Mouse (Mus musculus): ENCODE results near the gene Rsph9.

Gene Rsph9

GRCm38 (mm10) chr17:46081042-46081441 lies 63.0 kb downstream of the Rsph9 start:
- peaks cover 6% of the 10 kb centered on the region for H3K9me3 ChIP-seq (ENCODE audit: low read length)
- H3K4me1 ChIP-seq (replicated peaks; ENCODE audit: low read depth, low read length): peaks cover 57% of the 10 kb centered on the region
- TF ChIP-seq CTCF (conservative IDR thresholded peaks at IDR 0.05; ENCODE audit: low read length) (no peak), NANOG (IDR thresholded peaks at IDR 0.05; ENCODE audit: borderline replicate concordance, low read length) (no peak), POU5F1 (IDR thresholded peaks at IDR 0.05; ENCODE audit: borderline replicate concordance, low read length) (no peak)
- no peaks in the 10 kb centered on the region for H3K36me3 ChIP-seq (ENCODE audit: insufficient read depth, low read length)
- peak overlapping the region; percentile 41 for H3K4me3 ChIP-seq (replicated peaks; ENCODE audit: low read length)
- H3K27me3 ChIP-seq (ENCODE audit: insufficient read depth, low read length): peaks cover 7% of the 10 kb centered on the region; the same call in 1 of the 2 replicates

DNA sequence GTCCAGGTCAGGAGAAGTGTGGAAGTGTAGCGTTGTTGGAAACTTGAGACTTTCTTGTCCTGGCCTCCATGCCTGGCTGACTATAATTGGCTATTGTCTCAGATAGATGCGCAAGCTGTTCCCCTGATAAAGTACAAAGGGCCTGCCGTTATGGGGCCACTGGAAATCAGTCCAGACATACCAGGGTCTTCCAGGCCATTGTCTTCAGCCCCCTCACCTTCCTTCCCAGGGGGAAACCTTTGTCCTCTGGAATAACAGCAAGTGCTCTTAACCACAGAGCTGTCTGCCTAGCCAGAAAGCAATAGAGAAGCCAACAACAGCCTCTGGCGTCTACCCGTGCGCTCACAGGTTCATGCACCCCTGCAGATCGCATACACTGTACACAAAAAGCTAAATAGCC lies 63.6 kb downstream of the Rsph9 start:
- Histone ChIP-seq H3K36me3 (ENCODE audit: insufficient read depth, low read length) (no peaks in the 10 kb centered on the region), H3K4me1 (replicated peaks; ENCODE audit: low read depth, low read length) (peaks cover 64% of the 10 kb centered on the region), H3K27me3 (ENCODE audit: insufficient read depth, low read length) (peaks cover 7% of the 10 kb centered on the region; the same call in 1 of the 2 replicates), H3K4me3 (replicated peaks; ENCODE audit: low read length) (no peak overlapping the region), H3K9me3 (ENCODE audit: low read length) (peaks cover 6% of the 10 kb centered on the region)
- no peak for TF ChIP-seq POU5F1 (IDR thresholded peaks at IDR 0.05; ENCODE audit: borderline replicate concordance, low read length)
- TF ChIP-seq CTCF (conservative IDR thresholded peaks at IDR 0.05; ENCODE audit: low read length): no peak
- peak; percentile 80 for TF ChIP-seq NANOG (IDR thresholded peaks at IDR 0.05; ENCODE audit: borderline replicate concordance, low read length)

DNA sequence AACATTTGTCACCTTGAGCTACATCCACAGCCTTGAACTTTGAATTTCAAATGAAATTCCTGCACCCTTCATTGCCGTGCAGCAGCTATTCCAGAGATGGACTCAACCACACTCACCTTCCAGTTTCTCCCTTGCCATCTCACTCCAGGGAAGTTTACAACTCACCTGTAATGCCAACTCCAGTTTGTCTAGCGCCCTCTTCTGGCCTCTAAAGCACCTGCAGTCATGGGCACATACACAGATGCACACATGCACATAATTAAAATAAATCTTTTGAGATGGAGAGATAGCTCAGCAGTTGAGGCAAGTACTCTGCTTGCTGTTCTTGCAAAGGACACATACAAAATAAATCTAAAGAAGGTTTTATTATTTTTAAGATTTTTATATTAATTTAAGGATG lies 65.0 kb downstream of the Rsph9 start:
- Histone ChIP-seq H3K4me3 (replicated peaks; ENCODE audit: low read length) (no peak overlapping the region), H3K9me3 (ENCODE audit: low read length) (peaks cover 6% of the 10 kb centered on the region), H3K4me1 (replicated peaks; ENCODE audit: low read depth, low read length) (peaks cover 63% of the 10 kb centered on the region), H3K27me3 (ENCODE audit: insufficient read depth, low read length) (peaks cover under 1% of the 10 kb centered on the region; the same call in 1 of the 2 replicates), H3K36me3 (ENCODE audit: insufficient read depth, low read length) (no peaks in the 10 kb centered on the region)
- TF ChIP-seq CTCF (conservative IDR thresholded peaks at IDR 0.05; ENCODE audit: low read length) (peak; percentile 56), POU5F1 (IDR thresholded peaks at IDR 0.05; ENCODE audit: borderline replicate concordance, low read length) (no peak)

DNA sequence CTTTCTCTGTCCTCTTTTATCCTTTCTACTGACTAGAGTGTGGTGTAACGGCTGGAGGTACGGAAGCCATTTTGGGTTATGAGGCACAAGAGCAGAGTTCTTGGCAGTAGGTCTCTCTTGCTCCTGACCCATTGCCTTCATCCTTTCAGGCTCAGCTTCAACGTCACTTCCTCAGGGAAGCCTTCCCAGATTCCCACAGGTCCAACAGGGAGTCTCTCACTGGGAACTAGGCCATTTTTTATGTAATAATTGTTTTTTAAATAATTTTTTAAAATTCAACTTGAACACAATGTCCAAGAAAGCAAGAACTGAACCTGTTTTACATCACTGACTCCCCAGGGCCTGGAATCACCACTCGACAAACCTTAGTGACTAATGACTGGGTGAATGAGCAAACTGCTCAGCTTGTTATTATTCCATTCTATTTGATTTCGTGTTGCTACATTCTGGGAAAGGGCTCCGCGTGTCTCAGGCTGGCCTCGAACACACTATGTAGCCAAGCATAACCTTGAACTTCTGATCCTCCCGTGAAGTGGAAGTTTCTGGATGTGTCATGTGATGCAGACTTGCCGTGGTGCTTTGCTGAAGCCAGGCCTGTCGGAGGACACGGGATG lies 66.0 kb downstream of the Rsph9 start:
- peaks cover 6% of the 10 kb centered on the region for H3K9me3 ChIP-seq (ENCODE audit: low read length)
- TF ChIP-seq NANOG (IDR thresholded peaks at IDR 0.05; ENCODE audit: borderline replicate concordance, low read length) (no peak), CTCF (conservative IDR thresholded peaks at IDR 0.05; ENCODE audit: low read length) (no peak), POU5F1 (IDR thresholded peaks at IDR 0.05; ENCODE audit: borderline replicate concordance, low read length) (no peak)
- H3K27me3 ChIP-seq (ENCODE audit: insufficient read depth, low read length): no peaks in the 10 kb centered on the region
- no peak overlapping the region for H3K4me3 ChIP-seq (replicated peaks; ENCODE audit: low read length)
- H3K4me1 ChIP-seq (replicated peaks; ENCODE audit: low read depth, low read length): peaks cover 61% of the 10 kb centered on the region
- no peaks in the 10 kb centered on the region for H3K36me3 ChIP-seq (ENCODE audit: insufficient read depth, low read length)

- no peak for TF ChIP-seq NANOG (IDR thresholded peaks at IDR 0.05; ENCODE audit: borderline replicate concordance, low read length)
- TF ChIP-seq POU5F1 (IDR thresholded peaks at IDR 0.05; ENCODE audit: borderline replicate concordance, low read length): no peak
- no peak for TF ChIP-seq CTCF (conservative IDR thresholded peaks at IDR 0.05; ENCODE audit: low read length)
- peaks cover 6% of the 10 kb centered on the region for H3K9me3 ChIP-seq (ENCODE audit: low read length)
- no peaks in the 10 kb centered on the region; the same call in 1 of the 2 replicates for H3K27me3 ChIP-seq (ENCODE audit: insufficient read depth, low read length)
- no peaks in the 10 kb centered on the region for H3K36me3 ChIP-seq (ENCODE audit: insufficient read depth, low read length)
- no peak overlapping the region for H3K4me3 ChIP-seq (replicated peaks; ENCODE audit: low read length)
- peaks cover 53% of the 10 kb centered on the region for H3K4me1 ChIP-seq (replicated peaks; ENCODE audit: low read depth, low read length)
These were observed 67.8 kb downstream of the Rsph9 start for GRCm38 (mm10) chr17:46076260-46076551.

DNA sequence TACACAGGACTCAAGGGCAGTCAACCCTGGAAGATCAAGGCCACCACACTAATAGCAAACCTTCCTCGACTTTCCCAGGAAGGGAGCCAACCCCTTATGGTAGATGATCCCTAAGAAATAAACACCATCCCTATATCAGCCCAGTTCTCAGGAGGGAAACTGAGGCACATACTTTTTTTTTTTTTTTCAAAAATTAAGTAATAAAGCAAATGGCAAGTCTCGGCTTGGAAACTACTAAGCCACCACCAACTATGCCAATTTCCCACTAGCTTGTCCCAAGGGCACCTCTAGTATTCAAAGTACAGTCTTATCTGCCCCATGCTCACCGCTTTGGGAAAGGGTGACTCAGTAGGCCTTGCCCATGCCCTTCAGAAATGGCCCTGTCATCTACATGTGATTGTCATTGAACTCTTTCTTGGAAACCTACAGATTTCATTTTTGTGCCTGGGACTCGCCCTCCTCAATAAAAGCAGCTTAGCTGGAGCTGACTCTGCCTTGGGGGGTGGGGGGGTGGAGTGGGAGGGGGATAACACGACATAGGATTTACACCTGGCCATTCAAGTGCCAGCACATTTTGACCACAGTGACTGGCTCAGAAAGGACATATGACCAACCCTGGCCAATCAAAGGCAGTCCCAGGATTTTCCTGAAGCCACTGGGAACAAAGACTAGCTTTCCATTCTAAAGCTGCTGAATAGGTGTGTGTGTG lies 68.3 kb downstream of the Rsph9 start:
- peaks cover 6% of the 10 kb centered on the region for H3K9me3 ChIP-seq (ENCODE audit: low read length)
- no peaks in the 10 kb centered on the region; the same call in 1 of the 2 replicates for H3K27me3 ChIP-seq (ENCODE audit: insufficient read depth, low read length)
- no peak overlapping the region for H3K4me3 ChIP-seq (replicated peaks; ENCODE audit: low read length)
- no peaks in the 10 kb centered on the region for H3K36me3 ChIP-seq (ENCODE audit: insufficient read depth, low read length)
- H3K4me1 ChIP-seq (replicated peaks; ENCODE audit: low read depth, low read length): peaks cover 48% of the 10 kb centered on the region
- TF ChIP-seq CTCF (conservative IDR thresholded peaks at IDR 0.05; ENCODE audit: low read length) (no peak), NANOG (IDR thresholded peaks at IDR 0.05; ENCODE audit: borderline replicate concordance, low read length) (no peak), POU5F1 (IDR thresholded peaks at IDR 0.05; ENCODE audit: borderline replicate concordance, low read length) (no peak)

GRCm38 (mm10) chr17:46075116-46075485 lies 68.9 kb downstream of the Rsph9 start:
- TF ChIP-seq POU5F1 (IDR thresholded peaks at IDR 0.05; ENCODE audit: borderline replicate concordance, low read length) (no peak), CTCF (conservative IDR thresholded peaks at IDR 0.05; ENCODE audit: low read length) (peak; percentile 15; the same call in 1 of the 2 replicates), NANOG (IDR thresholded peaks at IDR 0.05; ENCODE audit: borderline replicate concordance, low read length) (no peak)
- Histone ChIP-seq H3K4me1 (replicated peaks; ENCODE audit: low read depth, low read length) (peaks cover 47% of the 10 kb centered on the region), H3K36me3 (ENCODE audit: insufficient read depth, low read length) (no peaks in the 10 kb centered on the region), H3K27me3 (ENCODE audit: insufficient read depth, low read length) (no peaks in the 10 kb centered on the region; the same call in 1 of the 2 replicates), H3K9me3 (ENCODE audit: low read length) (peaks cover 6% of the 10 kb centered on the region), H3K4me3 (replicated peaks; ENCODE audit: low read length) (no peak overlapping the region)

GRCm38 (mm10) chr17:46074398-46075115 lies 69.5 kb downstream of the Rsph9 start:
- no peak for TF ChIP-seq CTCF (conservative IDR thresholded peaks at IDR 0.05; ENCODE audit: low read length)
- TF ChIP-seq POU5F1 (IDR thresholded peaks at IDR 0.05; ENCODE audit: borderline replicate concordance, low read length): no peak
- TF ChIP-seq NANOG (IDR thresholded peaks at IDR 0.05; ENCODE audit: borderline replicate concordance, low read length): no peak
- H3K4me1 ChIP-seq (replicated peaks; ENCODE audit: low read depth, low read length): peaks cover 47% of the 10 kb centered on the region
- peaks cover 6% of the 10 kb centered on the region for H3K9me3 ChIP-seq (ENCODE audit: low read length)
- no peaks in the 10 kb centered on the region for H3K36me3 ChIP-seq (ENCODE audit: insufficient read depth, low read length)
- H3K4me3 ChIP-seq (replicated peaks; ENCODE audit: low read length): peak overlapping the region; percentile 68
- no peaks in the 10 kb centered on the region; the same call in 1 of the 2 replicates for H3K27me3 ChIP-seq (ENCODE audit: insufficient read depth, low read length)

All from E14TG2a.4 (cell line).